Mouse (Mus musculus) kidney, embryonic 14.5 days (tissue): ENCODE measurements around the gene Ifitm2. TPM values are rescaled to one million over a fixed set of nuclear protein-coding genes. Genes with fewer than 3 reads are reported as not detected.
A peak's percentile ranks its signal among the peaks of the same experiment; 100 is the strongest.

ENCODE experiments used
- ATAC-seq: fragments of 200-750 bp; cut with Nextera tagmentation; 2 replicates; pipeline ENCODE4 v1.8.0; 2017; ENCODE audit warnings: moderate number of reproducible peaks, mild to moderate bottlenecking, moderate TSS enrichment, moderate library complexity; ENCODE audit not compliant: low FRiP score, low TSS enrichment
- H3K27ac ChIP-seq: fragments of 300-500 bp; sonication (generic); 2 replicates; pipeline ENCODE4 v1.5.1; 2014; ENCODE audit warnings: low read depth, mild to moderate bottlenecking, low read length, moderate library complexity, mixed read lengths
- H3K27me3 ChIP-seq: fragments of 300-500 bp; sonication (generic); 2 replicates; pipeline ENCODE4 v1.6.1; 2014; ENCODE audit warnings: mild to moderate bottlenecking, low read length; ENCODE audit not compliant: control insufficient read depth, insufficient read depth
- H3K36me3 ChIP-seq: fragments of 300-500 bp; sonication (generic); 2 replicates; pipeline ENCODE4 v1.6.1; 2014; ENCODE audit warnings: low read length, mixed read lengths; ENCODE audit not compliant: control insufficient read depth, insufficient read depth
- H3K4me1 ChIP-seq: fragments of 300-500 bp; sonication (generic); 2 replicates; pipeline ENCODE4 v1.6.1; 2014; ENCODE audit warnings: low read length, mixed read lengths; ENCODE audit not compliant: control insufficient read depth, insufficient read depth
- H3K4me2 ChIP-seq: fragments of 300-500 bp; sonication (generic); replicated peaks from 2 replicates; pipeline ENCODE4 v1.6.1; 2014; ENCODE audit warnings: low read depth, mild to moderate bottlenecking, low read length
- H3K4me3 ChIP-seq: fragments of 300-500 bp; sonication (generic); 2 replicates; pipeline ENCODE4 v1.5.1; 2014; ENCODE audit warnings: mild to moderate bottlenecking, low read length
- H3K9ac ChIP-seq: fragments of 300-500 bp; sonication (generic); 2 replicates; pipeline ENCODE4 v1.6.1; 2014; ENCODE audit warnings: low read depth, mild to moderate bottlenecking, low read length, moderate library complexity
- H3K9me3 ChIP-seq: fragments of 300-500 bp; sonication (generic); 2 replicates; pipeline ENCODE4 v1.6.1; 2016; ENCODE audit warnings: low read length; ENCODE audit not compliant: control insufficient read depth
- WGBS: fragments of 180-500 bp; shearing (Covaris S2); extraction: QIAGEN DNeasy Blood & Tissue Kit; methylation state at CpG from one replicate; pipeline ENCODE4 v1.1.7; 2014; 5-methylcytosine and 5-hydroxymethylcytosine counted together
- polyA plus RNA-seq: library from polyadenylated mRNA; unstranded; fragments of >200 nt; fragmentation: Nextera tagmentation; extraction: Ambion mirVana; gene quantifications from 2 replicates; pipeline ENCODE4 v1.2.1, GENCODE M21; 2014

Ifitm2 gene
- polyA plus RNA-seq, 1 experiment from 2014 or later: 1,039 TPM

GRCm38 (mm10) chr7:140908181-140908580 is 47.6 kb downstream of the Ifitm2 start:
- Histone ChIP-seq H3K9ac (no peak overlapping the region), H3K4me1 (no peaks in the 10 kb centered on the region), H3K4me2 (no peak overlapping the region; the same call in 1 of the 2 replicates), H3K36me3 (no peaks in the 10 kb centered on the region), H3K27me3 (no peaks in the 10 kb centered on the region), H3K9me3 (no peaks in the 10 kb centered on the region), H3K27ac (no peak overlapping the region), H3K4me3 (no peak overlapping the region)
- ATAC-seq: 0 out of 2 replicates have a peak, but pooled peaks have one; percentile 6
- 53% methylated on average over 7 of the region's 7 CpGs for WGBS

GRCm38 (mm10) chr7:140907697-140908096 is 48.1 kb downstream of the Ifitm2 start:
- 91% methylated on average over 7 of the region's 7 CpGs for WGBS

GRCm38 (mm10) chr7:140907131-140907530 is 48.7 kb downstream of the Ifitm2 start:
- 78% methylated on average over 13 of the region's 13 CpGs for WGBS
- Histone ChIP-seq H3K4me2 (no peak overlapping the region), H3K27me3 (no peaks in the 10 kb centered on the region), H3K4me1 (no peaks in the 10 kb centered on the region), H3K4me3 (no peak overlapping the region), H3K9me3 (no peaks in the 10 kb centered on the region), H3K36me3 (no peaks in the 10 kb centered on the region), H3K9ac (no peak overlapping the region), H3K27ac (no peak overlapping the region)
- no peak for ATAC-seq

More at GRCm38 (mm10) chr7:140907697-140908096, 48.1 kb downstream of the Ifitm2 start:
- Histone ChIP-seq H3K27me3 (no peaks in the 10 kb centered on the region), H3K9ac (no peak overlapping the region), H3K4me3 (no peak overlapping the region), H3K9me3 (no peaks in the 10 kb centered on the region), H3K27ac (no peak overlapping the region), H3K4me2 (no peak overlapping the region), H3K36me3 (no peaks in the 10 kb centered on the region), H3K4me1 (no peaks in the 10 kb centered on the region)
- ATAC-seq: no peak

- no peaks in the 10 kb centered on the region for H3K36me3 ChIP-seq
- no peak overlapping the region for H3K4me3 ChIP-seq
- H3K9me3 ChIP-seq: no peaks in the 10 kb centered on the region
- no peak for ATAC-seq
- H3K4me2 ChIP-seq: no peak overlapping the region
- no peaks in the 10 kb centered on the region for H3K4me1 ChIP-seq
- 84% methylated on average over 2 of the region's 2 CpGs for whole genome bisulfite sequencing
- no peaks in the 10 kb centered on the region for H3K27me3 ChIP-seq
- no peak overlapping the region for H3K27ac ChIP-seq
- H3K9ac ChIP-seq: no peak overlapping the region
Measured at GRCm38 (mm10) chr7:140905642-140906081, 50.1 kb downstream of the Ifitm2 start.

Other genes starting within 250 kb of the Ifitm2 start
- gene Cyp2e1, start 192.2 kb downstream of the Ifitm2 start, polyA plus RNA-seq: 0.12 TPM in 1 of 2 replicates, not detected in the other
- 0.28 TPM in 1 of 2 replicates, not detected in the other for gene Syce1, start 168.1 kb downstream of the Ifitm2 start, polyA plus RNA-seq
- gene Zfp941, start 133.8 kb downstream of the Ifitm2 start, polyA plus RNA-seq: 1.4 and 2.1 TPM in 2 replicates
- gene Urah, start 121.0 kb downstream of the Ifitm2 start, polyA plus RNA-seq: 0.85 TPM in 1 of 2 replicates, not detected in the other
- not detected in 2 replicates for gene Scgb1c1, start 110.4 kb downstream of the Ifitm2 start, polyA plus RNA-seq
- gene Odf3, start 108.2 kb downstream of the Ifitm2 start, polyA plus RNA-seq: not detected in 2 replicates
- gene Gm45785, start 99.7 kb downstream of the Ifitm2 start, polyA plus RNA-seq: not detected in 2 replicates
- gene Ric8a, start 99.0 kb downstream of the Ifitm2 start, polyA plus RNA-seq: 40.8 and 49.4 TPM in 2 replicates
- 38.6 and 41.7 TPM in 2 replicates for gene Bet1l, start 98.4 kb downstream of the Ifitm2 start, polyA plus RNA-seq
- 148 and 226 TPM in 2 replicates for gene Psmd13, start 74.0 kb downstream of the Ifitm2 start, polyA plus RNA-seq
- 22.8 and 26.2 TPM in 2 replicates for gene Sirt3, start 73.7 kb downstream of the Ifitm2 start, polyA plus RNA-seq
- gene Cox8b, start 55.5 kb downstream of the Ifitm2 start, polyA plus RNA-seq: not detected in 2 replicates
- 0.17 and 0.61 TPM in 2 replicates for gene Nlrp6, start 35.1 kb downstream of the Ifitm2 start, polyA plus RNA-seq
- gene Pgghg, start 14.6 kb downstream of the Ifitm2 start, polyA plus RNA-seq: 15.9 and 20.5 TPM in 2 replicates
- 2.2 and 2.6 TPM in 2 replicates for gene Ifitm5, start 5.7 kb downstream of the Ifitm2 start, polyA plus RNA-seq
- not detected in 2 replicates for gene Gm45717, start 50 bp downstream of the Ifitm2 start, polyA plus RNA-seq
- gene Ifitm1, start 11.2 kb upstream of the Ifitm2 start, polyA plus RNA-seq: 54.4 and 61.4 TPM in 2 replicates
- gene Ifitm3, start 54.8 kb upstream of the Ifitm2 start, polyA plus RNA-seq: 154 and 166 TPM in 2 replicates
- gene Ifitm6, start 61.9 kb upstream of the Ifitm2 start, polyA plus RNA-seq: 0.84 and 1.6 TPM in 2 replicates
- not detected in 2 replicates for gene Gm17387, start 73.1 kb upstream of the Ifitm2 start, polyA plus RNA-seq
- gene B4galnt4, start 105.1 kb upstream of the Ifitm2 start, polyA plus RNA-seq: 13.7 and 14.4 TPM in 2 replicates
- 4.0 and 4.3 TPM in 2 replicates for gene Pkp3, start 122.2 kb upstream of the Ifitm2 start, polyA plus RNA-seq
- gene Sigirr, start 144.6 kb upstream of the Ifitm2 start, polyA plus RNA-seq: 9.5 and 11.7 TPM in 2 replicates
- gene Ano9, start 161.8 kb upstream of the Ifitm2 start, polyA plus RNA-seq: 3.0 and 4.4 TPM in 2 replicates
- gene Ptdss2, start 166.4 kb upstream of the Ifitm2 start, polyA plus RNA-seq: 58.4 and 63.1 TPM in 2 replicates
- gene Rnh1, start 216.9 kb upstream of the Ifitm2 start, polyA plus RNA-seq: 116 and 122 TPM in 2 replicates
- 97.2 and 97.8 TPM in 2 replicates for gene Hras, start 238.0 kb upstream of the Ifitm2 start, polyA plus RNA-seq
- gene Lrrc56, start 238.2 kb upstream of the Ifitm2 start, polyA plus RNA-seq: 6.7 and 9.5 TPM in 2 replicates